Mouse (Mus musculus): ENCODE data around the gene Depdc1b. TPM values are rescaled to one million over a fixed set of nuclear protein-coding genes. Genes with fewer than 3 reads are reported as not detected.

Gene Depdc1b
- 41.4 and 44.4 TPM in 2 replicates for total RNA-seq (2017)

DNA sequence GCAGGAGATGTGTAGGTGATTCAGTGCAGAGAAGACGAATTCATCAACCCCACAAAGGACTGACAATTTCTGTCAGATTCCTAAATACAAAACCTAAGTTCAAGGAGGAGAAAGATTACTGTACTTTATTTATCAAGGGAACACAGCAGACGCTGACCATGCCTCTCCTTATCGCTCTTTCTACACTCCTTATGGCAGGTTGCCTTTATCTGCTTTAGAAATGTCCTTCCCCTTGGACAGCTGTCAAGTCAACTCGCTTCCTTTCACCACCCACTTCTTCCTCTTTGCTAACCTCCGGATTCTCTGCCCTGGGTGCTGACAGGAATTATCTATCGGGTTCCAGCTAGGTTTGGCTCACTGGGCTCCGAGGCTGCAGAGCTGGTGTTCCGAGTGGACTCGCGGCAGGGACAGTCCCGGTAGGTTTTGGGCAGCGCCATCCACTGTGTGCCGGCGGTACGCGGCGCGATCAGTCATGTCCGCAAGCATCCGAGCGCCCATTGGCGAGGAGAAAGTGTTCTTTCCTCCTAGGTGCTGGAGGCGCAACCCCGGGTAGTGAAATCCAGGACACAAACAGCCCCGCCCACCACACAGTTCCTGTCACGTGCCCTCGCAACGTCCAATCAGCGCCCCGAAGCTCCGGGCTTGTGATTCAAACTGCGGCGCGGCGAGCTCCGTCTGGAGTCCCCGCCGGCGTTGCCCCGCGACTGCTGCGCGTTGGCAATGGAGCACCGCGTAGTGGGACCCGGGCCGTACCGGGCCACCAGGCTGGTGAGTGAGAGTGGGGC lies at the start of gene Depdc1b:
TSS of gene Depdc1b (plus strand) at position 631 of the 785 bp plus-strand sequence.
- ATAC-seq (replicated peaks; ENCODE audit: low read depth, poor library complexity, severe bottlenecking), result peak; percentile 85

DNA sequence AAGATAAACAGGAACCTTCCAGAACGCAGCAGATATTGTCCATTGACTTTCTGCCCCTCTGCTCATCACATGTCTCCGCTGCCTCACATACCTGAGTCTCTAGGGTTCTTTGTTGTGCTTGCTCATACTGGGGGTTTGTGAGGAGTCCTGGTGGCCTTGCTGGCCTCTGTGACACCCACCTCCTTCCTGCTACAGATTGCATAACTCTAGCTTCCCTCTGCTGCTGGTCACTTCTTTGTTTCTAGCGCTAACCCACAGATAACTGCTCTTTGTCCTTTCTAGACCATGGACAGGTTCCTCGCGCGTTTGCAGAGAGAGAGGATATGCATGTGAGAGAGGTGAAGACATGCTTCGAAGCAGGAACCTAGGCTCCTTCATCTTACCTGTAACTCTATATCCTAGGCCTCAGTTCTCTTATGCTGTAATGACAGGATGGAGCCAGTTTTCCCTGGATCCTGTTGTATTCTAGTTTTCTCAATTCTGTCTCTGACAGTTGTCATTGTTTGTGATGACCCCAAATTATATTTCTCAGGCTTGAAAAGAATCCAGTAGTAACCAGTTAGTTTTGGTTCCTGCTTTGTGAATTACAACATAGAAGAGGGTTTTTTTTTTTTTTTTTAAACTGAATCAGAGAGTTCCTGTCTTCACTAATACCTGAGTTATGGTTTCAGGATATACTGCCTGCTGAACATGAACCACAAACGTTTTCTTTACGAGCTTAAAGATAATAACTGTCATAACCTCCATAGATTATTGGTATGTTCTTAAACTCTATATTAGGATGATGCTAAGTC lies 48.1 kb upstream of the Depdc1b start:
- peak; percentile 86 for ATAC-seq (replicated peaks; ENCODE audit: low read depth, poor library complexity, severe bottlenecking)

- ATAC-seq (replicated peaks; ENCODE audit: low read depth, poor library complexity, severe bottlenecking), result no peak
Measured at GRCm38 (mm10) chr13:108271458-108272148, 44.5 kb upstream of the Depdc1b start.

DNA sequence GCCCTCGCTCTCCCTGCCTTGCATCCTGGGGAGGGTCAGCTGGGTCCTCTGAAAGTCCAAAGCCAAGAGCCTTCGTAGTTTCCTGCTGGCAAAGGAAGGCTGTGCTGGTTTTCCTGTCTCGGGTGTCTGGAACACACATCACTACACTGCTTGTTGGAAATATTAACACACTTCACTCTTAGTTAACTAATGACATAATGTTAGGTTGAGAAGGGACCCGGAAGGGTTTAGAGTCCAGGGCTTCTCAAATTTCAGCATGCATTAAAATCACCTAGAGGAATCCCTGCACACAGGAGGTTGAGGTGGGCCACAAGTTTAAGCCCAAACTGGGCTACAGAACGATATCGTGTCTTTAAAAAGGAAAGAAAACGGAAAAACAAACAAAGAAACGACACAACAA lies 43.8 kb upstream of the Depdc1b start:
- no peak for ATAC-seq (replicated peaks; ENCODE audit: low read depth, poor library complexity, severe bottlenecking)

DNA sequence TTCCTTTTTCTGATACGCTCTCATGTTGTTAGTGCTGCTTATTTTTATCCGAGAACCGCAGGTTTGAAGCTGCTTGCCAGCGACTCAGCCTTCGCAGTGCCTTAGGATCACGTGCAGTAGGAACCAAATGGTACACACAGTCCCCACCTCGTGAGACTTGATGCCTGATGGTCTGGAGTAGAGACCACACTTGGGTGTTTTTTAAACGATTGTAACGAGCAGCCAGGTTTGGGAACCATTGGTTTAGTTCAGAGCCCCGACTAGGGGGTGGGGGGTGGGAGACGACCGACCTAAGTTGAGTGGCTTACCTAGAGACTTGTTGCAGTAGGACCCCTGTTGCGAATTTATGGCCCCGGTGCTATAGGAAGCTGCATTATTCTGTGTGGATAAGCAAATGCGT lies 43.1 kb upstream of the Depdc1b start:
- ATAC-seq (replicated peaks; ENCODE audit: low read depth, poor library complexity, severe bottlenecking), result no peak

DNA sequence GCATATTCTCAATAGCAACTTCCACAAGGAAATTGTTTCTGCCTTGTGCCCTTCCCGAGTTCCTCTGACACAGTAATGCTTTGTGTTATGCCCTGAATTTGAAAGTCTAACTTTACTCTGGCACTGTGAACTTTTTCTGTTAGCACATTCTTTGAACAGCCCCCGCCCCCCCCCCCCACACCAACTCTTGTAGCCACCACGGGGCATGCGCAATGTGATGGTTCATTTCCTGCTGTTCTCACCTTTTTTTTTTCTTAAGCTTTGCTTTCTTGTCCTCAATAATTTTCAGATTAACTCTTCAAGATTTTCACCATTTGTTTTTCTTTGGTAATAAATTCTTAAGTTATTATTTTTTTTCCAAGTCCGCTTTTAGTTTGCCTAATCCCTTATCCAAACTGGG lies 42.7 kb upstream of the Depdc1b start:
- ATAC-seq (replicated peaks; ENCODE audit: low read depth, poor library complexity, severe bottlenecking), result no peak

DNA sequence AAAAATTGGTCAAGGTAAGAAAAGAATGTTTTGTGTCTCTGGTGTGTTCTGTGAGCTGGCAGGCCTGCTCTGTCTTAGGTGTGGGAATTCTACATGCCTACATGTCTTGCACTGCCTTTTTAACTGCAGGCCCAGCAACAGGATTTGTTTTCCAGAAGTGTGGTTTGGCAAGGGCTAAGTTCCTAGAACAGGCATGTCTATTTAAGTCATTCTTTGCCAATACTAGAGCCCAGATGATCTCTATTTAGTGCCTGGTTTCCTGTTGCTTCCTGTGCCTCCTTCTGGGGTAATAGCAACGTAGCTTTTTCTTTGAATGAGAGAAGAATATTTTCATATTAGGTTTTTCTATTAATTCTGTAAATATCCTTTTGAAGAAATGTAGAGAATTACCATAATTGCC lies 39.6 kb upstream of the Depdc1b start:
- peak; percentile 60; the same call in 1 of the 2 replicates for ATAC-seq (replicated peaks; ENCODE audit: low read depth, poor library complexity, severe bottlenecking)

DNA sequence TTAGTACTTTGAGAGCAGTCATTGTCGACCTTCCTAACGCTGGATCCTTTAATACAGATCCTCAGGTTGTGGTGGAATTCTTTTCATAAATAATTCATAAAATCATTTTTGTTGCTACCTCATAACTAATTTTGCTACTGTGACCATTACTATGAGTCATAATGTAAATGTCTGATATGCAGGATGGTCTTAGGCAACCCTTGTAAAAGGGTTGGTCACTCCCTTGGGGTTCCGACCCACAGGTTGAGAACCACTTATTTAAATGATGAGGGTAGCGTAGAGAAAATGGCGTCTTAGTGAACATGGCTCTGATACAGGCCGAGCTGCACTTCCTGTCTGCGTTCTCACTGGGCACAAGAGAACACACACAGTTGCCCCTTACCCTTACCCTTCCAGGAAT lies 38.8 kb upstream of the Depdc1b start:
- ATAC-seq (replicated peaks; ENCODE audit: low read depth, poor library complexity, severe bottlenecking), result no peak

DNA sequence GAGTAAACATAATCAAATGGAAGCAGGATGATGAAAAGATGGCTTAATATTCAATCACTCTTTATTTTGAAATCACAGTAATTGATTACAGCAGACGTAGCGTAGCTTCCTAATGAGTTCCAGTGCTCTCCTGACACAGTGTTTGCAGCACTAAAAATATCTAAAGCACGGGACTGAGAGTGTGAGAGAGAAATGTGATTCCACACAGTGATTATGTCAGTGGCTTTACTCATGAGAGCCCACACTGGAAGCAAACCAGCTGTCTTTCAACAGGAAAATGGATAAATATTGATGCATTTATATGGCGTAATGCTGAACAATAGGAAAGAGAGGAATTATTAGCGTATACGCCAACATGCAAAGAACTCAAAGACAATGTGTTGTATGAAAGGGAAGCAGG lies 37.5 kb upstream of the Depdc1b start:
- ATAC-seq (replicated peaks; ENCODE audit: low read depth, poor library complexity, severe bottlenecking), result no peak

- 0 out of 2 replicates have a peak, but pooled peaks have one; percentile 32 for ATAC-seq (replicated peaks; ENCODE audit: low read depth, poor library complexity, severe bottlenecking)
Measured at GRCm38 (mm10) chr13:108284312-108284711, 31.8 kb upstream of the Depdc1b start.

- peak; percentile 63; the same call in 1 of the 2 replicates for ATAC-seq (replicated peaks; ENCODE audit: low read depth, poor library complexity, severe bottlenecking)
Measured at GRCm38 (mm10) chr13:108287953-108288352, 28.2 kb upstream of the Depdc1b start.

GRCm38 (mm10) chr13:108289436-108289835 lies 26.7 kb upstream of the Depdc1b start:
- 0 out of 2 replicates have a peak, but pooled peaks have one; percentile 33 for ATAC-seq (replicated peaks; ENCODE audit: low read depth, poor library complexity, severe bottlenecking)

DNA sequence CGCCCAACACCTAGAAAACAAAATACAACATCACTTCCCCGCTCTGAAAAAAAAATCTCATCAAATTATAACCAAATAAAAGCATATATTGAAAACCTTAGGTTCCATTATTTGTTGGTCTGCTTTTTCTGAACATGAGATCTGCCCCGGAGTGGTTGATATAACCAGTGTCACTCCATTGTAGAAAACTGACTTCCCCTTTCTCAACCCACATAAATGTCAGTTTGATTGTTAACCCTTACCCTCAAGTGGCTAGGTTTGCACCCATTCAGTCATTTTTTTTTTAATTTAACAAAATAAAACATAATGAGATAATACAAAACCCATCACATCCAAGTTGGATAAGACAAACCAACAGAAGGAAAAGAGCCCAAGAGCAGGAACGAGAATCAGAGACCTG lies 25.8 kb upstream of the Depdc1b start:
- ATAC-seq (replicated peaks; ENCODE audit: low read depth, poor library complexity, severe bottlenecking), result peak; percentile 90

DNA sequence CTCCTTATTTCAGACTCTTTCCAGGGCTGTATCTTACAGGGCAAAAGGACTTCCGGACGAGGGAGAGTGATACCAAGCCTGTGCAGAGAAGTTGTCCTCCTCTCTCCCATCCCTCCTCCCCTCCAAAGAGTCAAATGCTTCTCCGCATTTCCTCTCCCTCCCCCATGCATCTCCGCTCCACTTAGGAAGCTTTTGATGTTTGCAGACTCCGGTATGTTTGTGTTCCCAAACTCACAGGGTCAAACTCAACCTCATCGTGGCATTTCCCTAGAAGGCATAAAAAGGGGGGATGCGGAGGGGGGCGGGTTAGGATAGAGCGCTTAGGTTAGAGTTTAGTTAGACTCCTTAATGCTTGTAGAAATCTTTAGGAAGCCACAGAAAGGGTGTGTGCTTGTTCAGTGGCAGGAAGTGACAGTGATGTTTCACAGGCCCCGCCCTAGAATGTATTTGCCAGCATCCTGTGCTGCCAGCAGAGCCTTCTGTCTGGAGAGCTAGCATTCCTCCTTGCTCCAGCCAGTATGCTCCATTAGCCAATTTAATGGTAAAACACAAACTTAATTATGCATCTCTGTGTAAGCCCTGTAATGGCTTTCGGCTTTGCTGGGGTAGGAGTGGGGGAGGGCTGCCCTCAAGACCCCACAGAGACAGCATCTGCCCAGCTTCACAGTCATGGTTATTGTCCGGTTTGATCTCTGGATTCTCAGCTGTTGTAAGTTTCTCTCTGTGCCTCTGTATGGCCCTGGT lies 18.6 kb upstream of the Depdc1b start:
- peak; percentile 95 for ATAC-seq (replicated peaks; ENCODE audit: low read depth, poor library complexity, severe bottlenecking)

DNA sequence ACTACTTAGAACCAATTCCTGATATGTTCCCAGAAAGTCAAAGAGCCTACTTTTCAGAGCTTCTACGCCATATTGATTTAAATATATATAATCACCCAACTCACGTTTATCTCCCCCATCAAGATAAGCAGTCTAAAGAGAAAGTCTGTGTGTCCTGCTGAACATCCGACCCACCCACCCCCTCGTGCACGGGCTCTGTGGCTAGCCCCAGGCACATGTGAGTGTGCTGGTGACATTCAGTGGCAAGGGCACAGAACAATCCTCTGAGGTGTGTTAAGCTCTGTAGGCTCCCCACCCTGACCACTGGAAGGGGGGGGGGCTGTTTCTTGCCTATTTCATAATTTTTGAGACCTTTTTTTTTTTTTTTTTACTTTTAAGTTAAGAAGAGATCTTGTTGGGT lies 17.9 kb upstream of the Depdc1b start:
- ATAC-seq (replicated peaks; ENCODE audit: low read depth, poor library complexity, severe bottlenecking), result no peak

- ATAC-seq (replicated peaks; ENCODE audit: low read depth, poor library complexity, severe bottlenecking), result peak; percentile 30; the same call in 1 of the 2 replicates
Measured at GRCm38 (mm10) chr13:108300346-108300950, 15.7 kb upstream of the Depdc1b start.

GRCm38 (mm10) chr13:108301411-108301810 lies 14.7 kb upstream of the Depdc1b start:
- no peak for ATAC-seq (replicated peaks; ENCODE audit: low read depth, poor library complexity, severe bottlenecking)

GRCm38 (mm10) chr13:108302957-108303675 lies 13.0 kb upstream of the Depdc1b start:
- ATAC-seq (replicated peaks; ENCODE audit: low read depth, poor library complexity, severe bottlenecking), result no peak

- peak; percentile 49 for ATAC-seq (replicated peaks; ENCODE audit: low read depth, poor library complexity, severe bottlenecking)
Measured at GRCm38 (mm10) chr13:108303841-108304240, 12.3 kb upstream of the Depdc1b start.

Data from common myeloid progenitor, adult 5-6 weeks (primary cell).